Mouse (Mus musculus): ENCODE measurements at regions not wholly inside any gene's neighbourhood (a gene's known extent, or its start where the extent isn't known, plus 50 kb on each side); places are given as distances from the start of the nearest gene placed in this dataset.

GRCm38 (mm10) chr15:31965542-31965941, 211.5 kb upstream of the Tas2r119 start:
- H3K4me2 ChIP-seq (ENCODE audit: low read length) = no peak overlapping the region
- no peak overlapping the region for H3K27ac ChIP-seq (replicated peaks in 1 of 2; ENCODE audit: control insufficient read depth in 1 of 2, insufficient read depth in 1 of 2, low read depth in 2 of 2, low read length in 2 of 2)
- H3K4me3 ChIP-seq (ENCODE audit: control insufficient read depth in 1 of 2, insufficient read depth in 1 of 2, low read depth in 1 of 2, low read length in 2 of 2) = no peak overlapping the region
- H3K36me3 ChIP-seq (ENCODE audit: control insufficient read depth, insufficient read depth, low read length) = no peaks in the 10 kb centered on the region
- no peaks in the 10 kb centered on the region for H3K9me3 ChIP-seq (ENCODE audit: control insufficient read depth, low read length)
- ATAC-seq (ENCODE audit: insufficient number of reproducible peaks, insufficient read depth, low FRiP score, low read depth) = no peak
- H3K27me3 ChIP-seq (ENCODE audit: control insufficient read depth, insufficient read depth, low read length) = no peaks in the 10 kb centered on the region
- H3K4me1 ChIP-seq (ENCODE audit: control insufficient read depth in 2 of 2, insufficient read depth in 2 of 2, low read length in 2 of 2) = no peaks in the 10 kb centered on the region
- whole genome bisulfite sequencing = 85% methylated on average over 4 of the region's 4 CpGs
- H3K9ac ChIP-seq (ENCODE audit: low read length) = no peak overlapping the region

GRCm38 (mm10) chr15:31972891-31973290, 204.2 kb upstream of the Tas2r119 start:
- no peak overlapping the region for H3K4me3 ChIP-seq (ENCODE audit: control insufficient read depth in 1 of 2, insufficient read depth in 1 of 2, low read depth in 1 of 2, low read length in 2 of 2)
- no peak for ATAC-seq (ENCODE audit: insufficient number of reproducible peaks, insufficient read depth, low FRiP score, low read depth)
- H3K9ac ChIP-seq (ENCODE audit: low read length) = no peak overlapping the region
- no peak overlapping the region for H3K27ac ChIP-seq (replicated peaks in 1 of 2; ENCODE audit: control insufficient read depth in 1 of 2, insufficient read depth in 1 of 2, low read depth in 2 of 2, low read length in 2 of 2)
- H3K9me3 ChIP-seq (ENCODE audit: control insufficient read depth, low read length) = no peaks in the 10 kb centered on the region
- H3K4me1 ChIP-seq (ENCODE audit: control insufficient read depth in 2 of 2, insufficient read depth in 2 of 2, low read length in 2 of 2) = peaks cover 3 to 4% of the 10 kb centered on the region in 2 experiments; a peak in 2 of 4 replicates
- WGBS = 78% methylated on average over 7 of the region's 7 CpGs
- no peaks in the 10 kb centered on the region for H3K36me3 ChIP-seq (ENCODE audit: control insufficient read depth, insufficient read depth, low read length)
- H3K4me2 ChIP-seq (ENCODE audit: low read length) = no peak overlapping the region
- no peaks in the 10 kb centered on the region for H3K27me3 ChIP-seq (ENCODE audit: control insufficient read depth, insufficient read depth, low read length)

- H3K27me3 ChIP-seq (ENCODE audit: control insufficient read depth, insufficient read depth, low read length) = no peaks in the 10 kb centered on the region
- 78% methylated on average over 11 of the region's 11 CpGs for WGBS
- H3K27ac ChIP-seq (replicated peaks in 1 of 2; ENCODE audit: control insufficient read depth in 1 of 2, insufficient read depth in 1 of 2, low read depth in 2 of 2, low read length in 2 of 2) = no peak overlapping the region
- H3K36me3 ChIP-seq (ENCODE audit: control insufficient read depth, insufficient read depth, low read length) = no peaks in the 10 kb centered on the region
- no peak overlapping the region for H3K4me2 ChIP-seq (ENCODE audit: low read length)
- no peak for ATAC-seq (ENCODE audit: insufficient number of reproducible peaks, insufficient read depth, low FRiP score, low read depth)
- no peak overlapping the region for H3K9ac ChIP-seq (ENCODE audit: low read length)
- H3K4me3 ChIP-seq (ENCODE audit: control insufficient read depth in 1 of 2, insufficient read depth in 1 of 2, low read depth in 1 of 2, low read length in 2 of 2) = no peak overlapping the region
- peaks cover 3 to 4% of the 10 kb centered on the region in 2 experiments; a peak in 2 of 4 replicates for H3K4me1 ChIP-seq (ENCODE audit: control insufficient read depth in 2 of 2, insufficient read depth in 2 of 2, low read length in 2 of 2)
- no peaks in the 10 kb centered on the region for H3K9me3 ChIP-seq (ENCODE audit: control insufficient read depth, low read length)
Measured at GRCm38 (mm10) chr15:31973889-31974288, 203.2 kb upstream of the Tas2r119 start.

- ATAC-seq (ENCODE audit: insufficient number of reproducible peaks, insufficient read depth, low FRiP score, low read depth) = no peak
- no peaks in the 10 kb centered on the region for H3K27me3 ChIP-seq (ENCODE audit: control insufficient read depth, insufficient read depth, low read length)
- no peak overlapping the region for H3K4me2 ChIP-seq (ENCODE audit: low read length)
- no peak overlapping the region for H3K9ac ChIP-seq (ENCODE audit: low read length)
- H3K9me3 ChIP-seq (ENCODE audit: control insufficient read depth, low read length) = no peaks in the 10 kb centered on the region
- 37% methylated on average over 4 of the region's 4 CpGs for WGBS
- H3K27ac ChIP-seq (replicated peaks in 1 of 2; ENCODE audit: control insufficient read depth in 1 of 2, insufficient read depth in 1 of 2, low read depth in 2 of 2, low read length in 2 of 2) = no peak overlapping the region
- H3K36me3 ChIP-seq (ENCODE audit: control insufficient read depth, insufficient read depth, low read length) = no peaks in the 10 kb centered on the region
- no peak overlapping the region for H3K4me3 ChIP-seq (ENCODE audit: control insufficient read depth in 1 of 2, insufficient read depth in 1 of 2, low read depth in 1 of 2, low read length in 2 of 2)
- H3K4me1 ChIP-seq (ENCODE audit: control insufficient read depth in 2 of 2, insufficient read depth in 2 of 2, low read length in 2 of 2) = peaks cover 3 to 4% of the 10 kb centered on the region in 2 experiments; a peak in 2 of 4 replicates
Measured at GRCm38 (mm10) chr15:31976461-31976860, 200.6 kb upstream of the Tas2r119 start.

- Histone ChIP-seq H3K4me3 (ENCODE audit: control insufficient read depth in 1 of 2, insufficient read depth in 1 of 2, low read depth in 1 of 2, low read length in 2 of 2) (no peak overlapping the region), H3K4me2 (ENCODE audit: low read length) (no peak overlapping the region), H3K4me1 (ENCODE audit: control insufficient read depth in 2 of 2, insufficient read depth in 2 of 2, low read length in 2 of 2) (peaks cover 3 to 4% of the 10 kb centered on the region in 2 experiments; a peak in 2 of 4 replicates), H3K36me3 (ENCODE audit: control insufficient read depth, insufficient read depth, low read length) (no peaks in the 10 kb centered on the region), H3K9ac (ENCODE audit: low read length) (no peak overlapping the region), H3K27ac (replicated peaks in 1 of 2; ENCODE audit: control insufficient read depth in 1 of 2, insufficient read depth in 1 of 2, low read depth in 2 of 2, low read length in 2 of 2) (no peak overlapping the region), H3K9me3 (ENCODE audit: control insufficient read depth, low read length) (no peaks in the 10 kb centered on the region), H3K27me3 (ENCODE audit: control insufficient read depth, insufficient read depth, low read length) (no peaks in the 10 kb centered on the region)
- WGBS = 69% methylated on average over 3 of the region's 3 CpGs
- no peak for ATAC-seq (ENCODE audit: insufficient number of reproducible peaks, insufficient read depth, low FRiP score, low read depth)
Measured at GRCm38 (mm10) chr15:31977563-31977962, 199.5 kb upstream of the Tas2r119 start.

GRCm38 (mm10) chr15:31979961-31980360, 197.1 kb upstream of the Tas2r119 start:
- 81% methylated on average over 7 of the region's 7 CpGs for WGBS
- Histone ChIP-seq H3K9me3 (ENCODE audit: control insufficient read depth, low read length) (no peaks in the 10 kb centered on the region), H3K27ac (replicated peaks in 1 of 2; ENCODE audit: control insufficient read depth in 1 of 2, insufficient read depth in 1 of 2, low read depth in 2 of 2, low read length in 2 of 2) (no peak overlapping the region), H3K36me3 (ENCODE audit: control insufficient read depth, insufficient read depth, low read length) (no peaks in the 10 kb centered on the region), H3K4me2 (ENCODE audit: low read length) (no peak overlapping the region), H3K4me3 (ENCODE audit: control insufficient read depth in 1 of 2, insufficient read depth in 1 of 2, low read depth in 1 of 2, low read length in 2 of 2) (no peak overlapping the region), H3K4me1 (ENCODE audit: control insufficient read depth in 2 of 2, insufficient read depth in 2 of 2, low read length in 2 of 2) (peaks cover 3 to 4% of the 10 kb centered on the region in 2 experiments; a peak in 2 of 4 replicates), H3K27me3 (ENCODE audit: control insufficient read depth, insufficient read depth, low read length) (no peaks in the 10 kb centered on the region), H3K9ac (ENCODE audit: low read length) (no peak overlapping the region)
- ATAC-seq (ENCODE audit: insufficient number of reproducible peaks, insufficient read depth, low FRiP score, low read depth) = no peak

- no peak overlapping the region for H3K9ac ChIP-seq (ENCODE audit: low read length)
- peaks cover 3 to 4% of the 10 kb centered on the region in 2 experiments; a peak in 2 of 4 replicates for H3K4me1 ChIP-seq (ENCODE audit: control insufficient read depth in 2 of 2, insufficient read depth in 2 of 2, low read length in 2 of 2)
- H3K27me3 ChIP-seq (ENCODE audit: control insufficient read depth, insufficient read depth, low read length) = no peaks in the 10 kb centered on the region
- no peaks in the 10 kb centered on the region for H3K36me3 ChIP-seq (ENCODE audit: control insufficient read depth, insufficient read depth, low read length)
- no peak for ATAC-seq (ENCODE audit: insufficient number of reproducible peaks, insufficient read depth, low FRiP score, low read depth)
- no peak overlapping the region for H3K27ac ChIP-seq (replicated peaks in 1 of 2; ENCODE audit: control insufficient read depth in 1 of 2, insufficient read depth in 1 of 2, low read depth in 2 of 2, low read length in 2 of 2)
- H3K4me3 ChIP-seq (ENCODE audit: control insufficient read depth in 1 of 2, insufficient read depth in 1 of 2, low read depth in 1 of 2, low read length in 2 of 2) = no peak overlapping the region
- H3K4me2 ChIP-seq (ENCODE audit: low read length) = no peak overlapping the region
- 87% methylated on average over 1 of the region's 1 CpGs for WGBS
- no peaks in the 10 kb centered on the region for H3K9me3 ChIP-seq (ENCODE audit: control insufficient read depth, low read length)
Measured at GRCm38 (mm10) chr15:31980791-31981190, 196.3 kb upstream of the Tas2r119 start.

GRCm38 (mm10) chr15:31987291-31987690, 189.8 kb upstream of the Tas2r119 start:
- no peaks in the 10 kb centered on the region for H3K36me3 ChIP-seq (ENCODE audit: control insufficient read depth, insufficient read depth, low read length)
- H3K4me3 ChIP-seq (ENCODE audit: control insufficient read depth in 1 of 2, insufficient read depth in 1 of 2, low read depth in 1 of 2, low read length in 2 of 2) = no peak overlapping the region
- no peaks in the 10 kb centered on the region for H3K27me3 ChIP-seq (ENCODE audit: control insufficient read depth, insufficient read depth, low read length)
- no peak for ATAC-seq (ENCODE audit: insufficient number of reproducible peaks, insufficient read depth, low FRiP score, low read depth)
- H3K4me2 ChIP-seq (ENCODE audit: low read length) = no peak overlapping the region
- H3K4me1 ChIP-seq (ENCODE audit: control insufficient read depth in 2 of 2, insufficient read depth in 2 of 2, low read length in 2 of 2) = no peaks in the 10 kb centered on the region
- H3K9ac ChIP-seq (ENCODE audit: low read length) = no peak overlapping the region
- H3K9me3 ChIP-seq (ENCODE audit: control insufficient read depth, low read length) = no peaks in the 10 kb centered on the region
- no peak overlapping the region for H3K27ac ChIP-seq (replicated peaks in 1 of 2; ENCODE audit: control insufficient read depth in 1 of 2, insufficient read depth in 1 of 2, low read depth in 2 of 2, low read length in 2 of 2)
- 47% methylated on average over 3 of the region's 3 CpGs for WGBS

All from heart, embryonic 14.5 days (tissue).